Mouse (Mus musculus): Measurements from ENCODE around the gene Pigu. TPM values are rescaled to one million over a fixed set of nuclear protein-coding genes. Genes with fewer than 3 reads are reported as not detected.

Gene Pigu
- total RNA-seq (2017): 19.2 and 20.4 TPM in 2 replicates

DNA sequence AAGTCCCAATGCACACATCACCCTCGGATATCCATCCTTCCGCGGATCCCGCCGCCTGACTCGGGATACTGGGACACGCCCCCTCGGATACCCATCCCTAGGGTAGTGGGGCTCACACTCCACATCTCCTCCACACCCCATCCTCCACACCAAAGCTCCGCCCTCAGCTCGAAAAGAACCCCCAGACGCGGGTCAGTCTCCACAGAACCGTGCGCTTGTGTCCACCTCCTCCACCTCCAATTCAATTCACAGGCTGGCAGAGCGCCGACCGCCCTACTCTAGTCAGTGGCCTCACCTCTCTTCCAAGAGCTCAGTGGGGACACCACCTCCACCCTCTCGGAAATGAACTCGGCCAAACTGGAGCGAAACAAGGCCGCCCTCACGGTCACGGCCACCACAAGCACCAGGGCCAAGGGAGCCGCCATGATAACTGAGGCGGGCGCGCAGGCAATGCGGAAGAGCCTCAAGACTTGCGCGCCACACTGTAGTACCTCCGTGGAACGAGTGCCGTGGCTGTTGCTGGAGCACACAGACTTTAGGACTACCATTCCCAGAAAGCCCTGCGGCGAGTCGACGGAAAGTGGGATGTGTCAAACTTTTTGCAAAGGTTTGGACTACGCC lies at the start of gene Pigu:
Gene Pigu (minus strand): TSS at position 460 of the 621 bp plus-strand sequence.
- peak; percentile 100 for ATAC-seq (ENCODE audit: extremely low read depth, insufficient number of reproducible peaks, low FRiP score, poor library complexity, severe bottlenecking)

- peak; percentile 73 for ATAC-seq (ENCODE audit: extremely low read depth, insufficient number of reproducible peaks, low FRiP score, poor library complexity, severe bottlenecking)
Observed at GRCm38 (mm10) chr2:155404635-155405034, 47.4 kb upstream of the Pigu start.

- no peak for ATAC-seq (ENCODE audit: extremely low read depth, insufficient number of reproducible peaks, low FRiP score, poor library complexity, severe bottlenecking)
Observed at GRCm38 (mm10) chr2:155401926-155402325, 44.7 kb upstream of the Pigu start.

- no peak for ATAC-seq (ENCODE audit: extremely low read depth, insufficient number of reproducible peaks, low FRiP score, poor library complexity, severe bottlenecking)
Observed at GRCm38 (mm10) chr2:155400276-155400675, 43.0 kb upstream of the Pigu start.

- no peak for ATAC-seq (ENCODE audit: extremely low read depth, insufficient number of reproducible peaks, low FRiP score, poor library complexity, severe bottlenecking)
Observed at GRCm38 (mm10) chr2:155394586-155394985, 37.4 kb upstream of the Pigu start.

DNA sequence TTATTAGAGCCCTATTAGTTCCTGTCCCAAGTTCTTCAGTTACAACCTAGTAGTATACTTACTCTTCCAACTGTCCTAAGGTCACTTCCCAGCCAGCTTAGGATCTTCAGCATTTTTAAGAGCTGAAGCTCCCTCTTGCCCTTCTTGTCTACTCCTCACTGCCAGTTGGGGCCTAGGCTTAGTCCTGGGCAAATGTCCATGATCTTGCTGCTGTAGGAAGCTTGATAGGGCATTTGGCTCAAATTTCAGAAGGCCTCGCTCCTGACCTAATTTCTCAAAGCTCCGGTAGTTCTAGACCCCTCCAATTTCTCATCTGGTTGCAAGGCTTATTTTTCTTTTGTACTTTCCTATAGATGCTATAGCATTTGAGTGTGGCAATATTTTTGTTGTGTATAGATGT lies 31.3 kb upstream of the Pigu start:
- no peak for ATAC-seq (ENCODE audit: extremely low read depth, insufficient number of reproducible peaks, low FRiP score, poor library complexity, severe bottlenecking)

DNA sequence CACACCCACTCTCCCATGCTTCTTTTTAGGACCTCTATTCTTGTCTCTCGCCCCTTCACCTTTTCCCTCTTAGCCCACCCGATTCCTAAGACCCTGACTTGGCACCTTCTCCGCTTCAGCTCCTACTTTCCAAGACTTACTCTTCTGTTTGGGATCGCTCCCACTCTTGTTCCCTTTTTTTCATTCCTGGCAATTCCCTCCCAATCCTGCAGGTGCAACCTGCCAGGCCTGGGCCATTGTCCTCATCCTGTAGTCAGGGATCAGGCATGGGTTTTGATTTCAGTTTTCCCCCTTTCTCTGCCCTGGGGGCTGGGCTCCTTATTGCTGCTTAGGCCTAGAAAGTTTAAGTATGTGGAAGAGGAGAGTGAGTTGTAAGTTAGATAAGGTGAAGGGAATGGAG lies 29.8 kb upstream of the Pigu start:
- ATAC-seq (ENCODE audit: extremely low read depth, insufficient number of reproducible peaks, low FRiP score, poor library complexity, severe bottlenecking): no peak

DNA sequence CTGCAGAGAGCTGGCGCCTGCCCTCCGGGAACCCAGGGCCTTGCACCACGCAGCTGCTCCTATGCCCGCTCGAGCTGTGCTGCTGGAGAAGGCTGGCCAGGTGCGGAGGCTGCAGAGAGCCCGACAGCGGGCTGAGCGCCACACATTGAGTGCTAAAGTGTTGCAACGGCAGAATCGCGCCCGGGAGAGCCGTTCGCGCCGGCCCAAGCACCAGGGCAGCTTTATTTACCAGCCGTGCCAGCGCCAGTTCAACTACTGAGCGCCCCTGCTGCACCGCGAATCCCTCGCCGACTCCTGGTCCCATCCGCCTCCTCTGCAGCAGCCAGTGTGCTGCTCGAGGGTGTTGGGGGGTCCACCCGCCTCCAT lies 29.3 kb upstream of the Pigu start:
- ATAC-seq (ENCODE audit: extremely low read depth, insufficient number of reproducible peaks, low FRiP score, poor library complexity, severe bottlenecking): no peak

- no peak for ATAC-seq (ENCODE audit: extremely low read depth, insufficient number of reproducible peaks, low FRiP score, poor library complexity, severe bottlenecking)
Observed at GRCm38 (mm10) chr2:155385731-155386533, 28.7 kb upstream of the Pigu start.

- ATAC-seq (ENCODE audit: extremely low read depth, insufficient number of reproducible peaks, low FRiP score, poor library complexity, severe bottlenecking): peak; percentile 68
Observed at GRCm38 (mm10) chr2:155385090-155385489, 27.9 kb upstream of the Pigu start.

GRCm38 (mm10) chr2:155382791-155383438 lies 25.7 kb upstream of the Pigu start:
- ATAC-seq (ENCODE audit: extremely low read depth, insufficient number of reproducible peaks, low FRiP score, poor library complexity, severe bottlenecking): no peak

DNA sequence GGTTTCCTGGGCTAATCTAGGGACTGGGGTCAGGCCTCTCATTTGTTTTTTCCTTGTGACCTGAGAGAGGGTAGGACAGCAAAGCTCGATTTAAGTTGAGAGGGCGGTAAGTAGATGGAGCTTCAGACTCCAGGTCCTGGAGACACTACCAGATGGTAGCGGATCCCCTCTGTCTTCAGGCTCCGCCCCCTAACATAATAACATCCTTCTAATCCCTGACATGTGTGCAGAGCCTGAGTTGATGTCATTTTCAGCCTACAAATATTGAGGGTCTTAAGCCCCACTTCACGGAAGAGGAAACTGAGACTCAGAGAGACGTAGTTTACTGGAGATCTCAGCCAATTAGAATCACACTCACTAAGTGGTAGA lies 25.1 kb upstream of the Pigu start:
- ATAC-seq (ENCODE audit: extremely low read depth, insufficient number of reproducible peaks, low FRiP score, poor library complexity, severe bottlenecking): no peak

DNA sequence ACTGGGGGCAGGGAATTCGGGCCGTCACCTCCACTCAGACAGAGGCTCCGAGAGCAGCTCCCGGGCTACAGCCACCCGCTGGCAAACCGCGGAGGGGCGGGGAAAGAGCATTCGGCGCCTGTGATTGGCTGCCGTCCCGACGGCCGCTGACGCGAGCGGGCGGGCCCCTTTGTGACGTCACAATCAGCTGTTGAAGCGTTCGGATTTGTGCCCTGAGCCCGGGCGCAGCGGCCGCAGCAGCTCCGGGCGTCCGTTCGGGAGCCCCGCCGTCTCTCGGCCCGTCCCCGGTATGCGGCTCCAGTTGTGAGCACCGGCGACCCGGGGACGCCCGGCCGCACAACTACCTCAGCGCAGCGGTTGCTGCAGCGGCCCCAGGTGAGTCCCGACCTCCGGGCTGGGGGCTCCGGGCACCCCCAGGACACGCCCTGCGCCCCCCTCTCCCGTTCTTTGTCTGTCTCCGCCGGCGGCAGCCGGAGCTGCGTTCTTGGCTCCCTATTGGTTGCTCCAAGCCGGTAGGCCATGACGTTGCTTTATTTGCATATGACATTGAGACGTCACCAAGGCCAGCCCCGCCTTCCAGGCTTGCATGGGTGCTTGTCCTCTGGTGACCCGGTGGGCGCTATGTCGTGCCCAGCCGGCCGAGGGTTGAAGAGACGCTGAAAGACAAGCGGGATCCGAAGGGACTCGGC lies 24.6 kb upstream of the Pigu start:
- ATAC-seq (ENCODE audit: extremely low read depth, insufficient number of reproducible peaks, low FRiP score, poor library complexity, severe bottlenecking): peak; percentile 81

DNA sequence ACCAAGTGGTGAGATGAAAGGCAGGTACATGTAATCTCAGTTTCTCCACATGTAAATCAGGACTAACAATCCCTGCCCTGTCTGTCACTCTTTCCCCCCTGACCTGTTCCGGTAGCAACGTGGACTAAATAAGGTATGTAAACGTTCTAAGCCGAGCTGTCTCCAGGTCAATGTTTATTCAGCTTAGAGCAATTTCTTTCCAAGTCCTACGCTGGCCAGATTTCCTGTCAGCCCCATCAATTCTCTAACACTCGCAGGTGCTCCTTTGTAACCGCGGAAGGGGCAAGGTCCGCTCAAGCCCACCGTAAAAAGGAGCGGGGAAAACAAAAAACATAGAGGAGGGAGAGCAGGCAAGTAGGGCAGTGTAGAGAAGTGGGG lies 23.8 kb upstream of the Pigu start:
- ATAC-seq (ENCODE audit: extremely low read depth, insufficient number of reproducible peaks, low FRiP score, poor library complexity, severe bottlenecking): no peak

DNA sequence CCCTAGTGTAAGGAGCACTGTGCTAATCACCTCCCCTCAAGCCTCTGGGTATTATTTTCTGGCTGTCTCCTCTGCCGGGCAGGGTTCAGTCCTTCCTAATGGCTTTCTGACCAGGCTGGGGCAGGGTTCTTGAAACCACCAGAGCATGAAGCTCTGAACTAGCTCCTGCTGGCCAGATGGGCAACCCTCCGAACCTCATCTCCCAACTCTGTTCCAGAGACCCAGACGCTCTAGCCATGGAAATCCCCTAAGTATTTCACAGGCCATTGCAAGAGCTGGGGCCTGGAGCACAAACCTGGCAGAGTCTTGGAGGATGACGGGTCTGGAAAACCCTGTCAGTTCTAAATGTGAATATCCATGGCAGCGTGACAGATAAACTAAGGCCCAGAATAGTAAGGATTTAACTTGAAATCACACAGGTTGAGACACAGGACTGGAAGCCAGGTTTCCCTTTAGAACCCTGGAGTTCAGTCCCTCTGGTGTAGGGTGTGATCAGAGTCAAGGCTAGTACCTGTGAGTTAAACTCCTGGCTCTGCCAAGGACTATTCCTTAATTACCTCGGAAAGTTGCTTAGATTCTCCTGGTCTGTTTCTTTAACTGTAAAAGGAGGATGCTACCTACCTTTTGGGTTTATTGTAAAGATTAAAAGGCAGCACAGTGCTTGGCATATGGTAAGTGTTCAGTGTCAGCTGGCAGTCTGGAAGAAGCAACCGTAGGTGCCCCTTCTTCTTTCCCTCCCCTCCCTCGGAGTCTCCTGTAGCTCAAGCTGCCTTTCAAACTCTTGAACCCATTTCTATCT lies 23.2 kb upstream of the Pigu start, which contains the start of gene Trp53inp2:
Gene Trp53inp2 (plus strand): TSS at position 799 of the 799 bp plus-strand sequence.
- no peak for ATAC-seq (ENCODE audit: extremely low read depth, insufficient number of reproducible peaks, low FRiP score, poor library complexity, severe bottlenecking)

GRCm38 (mm10) chr2:155376191-155376590 lies 19.0 kb upstream of the Pigu start:
- no peak for ATAC-seq (ENCODE audit: extremely low read depth, insufficient number of reproducible peaks, low FRiP score, poor library complexity, severe bottlenecking)

DNA sequence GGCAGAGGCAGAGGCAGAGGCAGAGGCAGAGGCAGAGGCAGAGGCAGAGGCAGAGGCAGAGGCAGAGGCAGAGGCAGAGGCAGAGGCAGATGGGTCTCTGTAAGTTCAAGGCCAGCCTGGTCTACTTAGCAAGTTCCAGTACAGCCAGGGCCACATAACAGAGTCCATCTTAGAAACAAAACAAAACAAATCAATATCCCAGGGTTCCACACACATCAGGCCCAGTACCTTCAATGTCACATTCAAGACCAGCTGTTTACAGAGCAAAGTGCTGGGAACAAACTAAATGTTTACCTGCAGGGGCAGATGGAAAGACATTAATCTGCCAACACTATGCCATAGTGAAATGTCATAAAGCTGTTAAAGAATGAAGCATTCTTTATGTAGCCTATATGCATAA lies 17.3 kb upstream of the Pigu start:
- ATAC-seq (ENCODE audit: extremely low read depth, insufficient number of reproducible peaks, low FRiP score, poor library complexity, severe bottlenecking): no peak

DNA sequence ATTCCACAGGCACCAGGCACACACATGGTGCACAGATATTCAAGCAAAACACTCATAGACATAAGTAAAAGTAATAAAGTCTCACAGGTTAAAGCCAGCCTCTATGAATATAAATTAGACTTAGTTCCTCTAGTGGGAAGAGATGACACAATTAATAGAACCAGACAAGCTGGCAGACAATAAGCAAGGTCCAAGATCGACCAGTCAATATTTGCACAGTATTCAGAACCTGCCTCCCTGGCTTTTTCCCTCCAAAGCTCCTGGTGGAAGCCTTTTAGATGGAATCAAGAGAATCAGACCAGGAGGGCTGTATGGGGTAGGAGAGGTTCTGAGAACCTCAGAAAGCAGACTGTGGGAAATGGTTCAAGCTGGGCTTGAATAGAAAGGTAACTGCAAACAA lies 16.7 kb upstream of the Pigu start:
- no peak for ATAC-seq (ENCODE audit: extremely low read depth, insufficient number of reproducible peaks, low FRiP score, poor library complexity, severe bottlenecking)

- ATAC-seq (ENCODE audit: extremely low read depth, insufficient number of reproducible peaks, low FRiP score, poor library complexity, severe bottlenecking): no peak
Observed at GRCm38 (mm10) chr2:155373302-155373701, 16.1 kb upstream of the Pigu start.

All from neutrophil, adult 5-6 weeks (primary cell).